Mouse (Mus musculus) G1E (cell line): ENCODE data around the gene Cgas.

Experiments
- CTCF ChIP-seq: IDR thresholded peaks from 2 replicates; pipeline ENCODE4 v1.5.1; 2012; ENCODE audit warnings: low read depth, low read length, inconsistent platforms, mixed read lengths
- GATA1 ChIP-seq: IDR thresholded peaks from 2 replicates; pipeline ENCODE4 v1.6.1; 2012; ENCODE audit warnings: borderline replicate concordance, low read length, inconsistent platforms, mixed read lengths
- GATA2 ChIP-seq: IDR thresholded peaks from 2 replicates; pipeline ENCODE4 v1.6.1; 2012; ENCODE audit warnings: low read depth, low read length, inconsistent platforms, borderline replicate concordance
- POLR2AphosphoS5 ChIP-seq: IDR thresholded peaks from 2 replicates; pipeline ENCODE4 v1.6.1; 2012; ENCODE audit warnings: low read depth, low read length, inconsistent platforms; ENCODE audit not compliant: insufficient replicate concordance
- TAL1 ChIP-seq: conservative IDR thresholded peaks from 2 replicates; pipeline ENCODE4 v1.6.1; 2012; ENCODE audit warnings: low read depth, low read length, inconsistent platforms, mixed read lengths

DNA sequence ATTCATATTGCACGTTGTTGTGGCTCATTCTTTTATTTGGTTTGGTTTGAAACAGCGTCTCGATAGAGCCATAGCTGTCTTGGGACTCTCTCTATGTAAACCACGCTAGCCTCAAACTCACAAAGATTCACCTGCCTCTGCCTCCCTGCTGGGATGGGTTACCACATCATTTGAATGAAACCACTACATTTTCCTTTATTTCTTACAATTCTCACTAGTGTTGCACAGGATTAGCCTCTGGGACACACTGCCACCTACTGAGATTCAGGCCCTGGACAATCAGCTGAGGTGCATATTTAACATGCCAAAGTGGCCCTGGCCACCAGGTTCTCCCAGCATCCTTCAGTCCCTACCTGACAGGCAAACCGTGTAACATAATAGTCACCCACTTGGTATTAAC, 3.6 kb downstream of the Cgas start:
- TF ChIP-seq CTCF (no peak), GATA1 (no peak), TAL1 (no peak), GATA2 (no peak), POLR2AphosphoS5 (no peak)
